Mouse (Mus musculus) stomach, postnatal 0 days (tissue): Measurements from ENCODE around the gene C1qtnf1.

Source experiments
- CTCF ChIP-seq: IDR thresholded peaks from 2 replicates; pipeline ENCODE4 v1.5.1; 2016; ENCODE audit warnings: antibody characterized with exemption, low read depth, mild to moderate bottlenecking, moderate library complexity
- EP300 ChIP-seq: optimal IDR thresholded peaks from 2 replicates; pipeline ENCODE3; 2016; ENCODE audit warnings: antibody characterized with exemption

- TF ChIP-seq CTCF, result no peak
- no peak for TF ChIP-seq EP300
Measured at GRCm38 (mm10) chr11:118393991-118394390, 34.0 kb upstream of the C1qtnf1 start.
